Comparison of ENCODE assay signal across 13 mouse cellular contexts in the genomic region with DNA sequence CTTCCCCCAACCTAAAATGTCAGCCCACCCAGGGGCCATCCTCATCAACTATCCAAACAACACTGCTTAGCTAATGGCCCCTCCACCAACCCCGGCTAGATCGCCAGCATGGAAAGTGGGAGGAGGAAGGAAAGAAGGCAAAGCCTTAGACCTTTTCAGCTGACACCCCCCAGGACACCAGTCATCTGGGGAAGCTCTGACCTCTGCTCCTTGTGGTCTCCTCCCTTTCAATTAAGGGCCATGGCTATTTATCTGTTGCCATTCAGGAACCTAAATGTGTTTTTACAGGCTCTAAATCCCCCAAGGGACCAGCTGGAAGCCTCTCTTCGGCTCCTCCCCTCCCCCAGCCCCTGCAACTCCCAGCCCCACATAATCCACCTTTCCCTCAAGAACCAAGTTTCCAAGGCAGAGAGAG. TPM values are rescaled to one million over a fixed set of nuclear protein-coding genes. Genes with fewer than 3 reads are reported as not detected.
DNase-seq lines count a peak whose midpoint lies in the region; ATAC-seq and TF ChIP-seq lines count a peak whose summit lies in the region.
"Had no signal": no experiment of that assay in that cellular context is flagged by ENCODE, and none has a peak within 500 bp of the region (broad histone marks: within the 10 kb centered on the region; RNA-seq: fewer than 3 reads in every experiment).

No protein-coding gene starts in this region.

- WGBS in midbrain, embryonic 11.5 days = 2% methylated on average over 3 of the region's 3 CpGs
- WGBS in midbrain, embryonic 15.5 days = 7% methylated on average over 3 of the region's 3 CpGs
- 0% methylated on average over 3 of the region's 3 CpGs for WGBS in embryonic facial prominence, embryonic 10.5 days
- 32% methylated on average over 3 of the region's 3 CpGs for WGBS in liver, postnatal 0 days (ENCODE audit: insufficient replicate concordance)

- no peak overlapping the region for H3K9ac ChIP-seq in midbrain, embryonic 11.5 days (ENCODE audit: low read length)
- H3K9ac ChIP-seq in midbrain, embryonic 15.5 days = no peak overlapping the region
- no peak overlapping the region for H3K9ac ChIP-seq in liver, postnatal 0 days (replicated peaks)
- H3K9ac ChIP-seq: embryonic facial prominence, embryonic 13.5 days had no signal

- H3K4me2 ChIP-seq in midbrain, embryonic 11.5 days = peak overlapping the region; percentile 27; the same call in 1 of the 2 replicates
- H3K4me2 ChIP-seq in midbrain, embryonic 15.5 days = no peak overlapping the region
- no peak overlapping the region for H3K4me2 ChIP-seq in liver, postnatal 0 days (ENCODE audit: low read depth, low read length)
- H3K4me2 ChIP-seq: embryonic facial prominence, embryonic 13.5 days had no signal

- TF ChIP-seq EP300 in liver, postnatal 0 days (IDR thresholded peaks at IDR 0.05; ENCODE audit: low read depth) = no peak

- H3K9me3 ChIP-seq in midbrain, embryonic 11.5 days (ENCODE audit: control insufficient read depth, low read length) = no peaks in the 10 kb centered on the region
- H3K9me3 ChIP-seq in midbrain, embryonic 15.5 days = no peaks in the 10 kb centered on the region
- H3K9me3 ChIP-seq in embryonic facial prominence, embryonic 10.5 days = no peaks in the 10 kb centered on the region
- H3K9me3 ChIP-seq in liver, postnatal 0 days (ENCODE audit: low read length) = no peaks in the 10 kb centered on the region
- H3K9me3 ChIP-seq: embryonic facial prominence, embryonic 13.5 days had no signal

- H3K27me3 ChIP-seq in midbrain, embryonic 11.5 days (ENCODE audit: control insufficient read depth, insufficient read depth, low read length) = peaks cover 3% of the 10 kb centered on the region
- no peaks in the 10 kb centered on the region for H3K27me3 ChIP-seq in midbrain, embryonic 15.5 days (replicated peaks)
- H3K27me3 ChIP-seq in embryonic facial prominence, embryonic 10.5 days (replicated peaks; ENCODE audit: low read depth, poor library complexity, severe bottlenecking) = peaks cover 21% of the 10 kb centered on the region; the same call in 1 of the 2 replicates
- H3K27me3 ChIP-seq in liver, postnatal 0 days (ENCODE audit: insufficient read depth, low read length) = no peaks in the 10 kb centered on the region
- H3K27me3 ChIP-seq: embryonic facial prominence, embryonic 13.5 days had no signal

- H3K36me3 ChIP-seq in midbrain, embryonic 11.5 days (ENCODE audit: control insufficient read depth, insufficient read depth, low read length) = no peaks in the 10 kb centered on the region
- H3K36me3 ChIP-seq in midbrain, embryonic 15.5 days (replicated peaks) = no peaks in the 10 kb centered on the region
- H3K36me3 ChIP-seq in embryonic facial prominence, embryonic 10.5 days (replicated peaks) = no peaks in the 10 kb centered on the region
- H3K36me3 ChIP-seq in liver, postnatal 0 days (replicated peaks; ENCODE audit: insufficient read depth, low read length) = no peaks in the 10 kb centered on the region
- H3K36me3 ChIP-seq: embryonic facial prominence, embryonic 13.5 days had no signal

- DNase-seq in heart, adult 11 months = peak; percentile 68
- no peak for DNase-seq in heart, adult 9 months (ENCODE audit: low spot score in 2 of 2)
- no peak for DNase-seq in midbrain, embryonic 11.5 days (ENCODE audit: low spot score, missing footprints)
- DNase-seq in embryonic facial prominence, embryonic 10.5 days (ENCODE audit: low spot score) = peak; percentile 55
- peak; percentile 50 for DNase-seq in retina, embryonic 14.5 days (ENCODE audit: low spot score)
- no peak for DNase-seq in liver, postnatal 0 days
- DNase-seq in cerebellum, adult 11 months = no peak
- DNase-seq: B cell, adult 2 months; cerebellum, adult 9-10 months; kidney, adult 18-20 months; thymus, adult 2 months had no signal

- H3K4me1 ChIP-seq in midbrain, embryonic 11.5 days (ENCODE audit: control insufficient read depth, insufficient read depth, low read length) = peaks cover 20% of the 10 kb centered on the region
- peaks cover 18% of the 10 kb centered on the region for H3K4me1 ChIP-seq in midbrain, embryonic 15.5 days
- peaks cover 53% of the 10 kb centered on the region for H3K4me1 ChIP-seq in embryonic facial prominence, embryonic 10.5 days
- H3K4me1 ChIP-seq in liver, postnatal 0 days (ENCODE audit: insufficient read depth) = no peaks in the 10 kb centered on the region

- H3K4me3 ChIP-seq in midbrain, embryonic 11.5 days (ENCODE audit: low read depth, low read length) = no peak overlapping the region
- no peak overlapping the region for H3K4me3 ChIP-seq in midbrain, embryonic 15.5 days
- peak overlapping the region; percentile 34 for H3K4me3 ChIP-seq in embryonic facial prominence, embryonic 10.5 days
- H3K4me3 ChIP-seq in liver, postnatal 0 days (ENCODE audit: low read depth, low read length) = no peak overlapping the region
- H3K4me3 ChIP-seq: embryonic facial prominence, embryonic 13.5 days had no signal

- no peak overlapping the region for H3K27ac ChIP-seq in midbrain, embryonic 11.5 days (ENCODE audit: low read depth, low read length)
- H3K27ac ChIP-seq in midbrain, embryonic 15.5 days = no peak overlapping the region
- no peak overlapping the region for H3K27ac ChIP-seq in embryonic facial prominence, embryonic 10.5 days (replicated peaks)
- no peak overlapping the region for H3K27ac ChIP-seq in liver, postnatal 0 days (ENCODE audit: low read depth)
- H3K27ac ChIP-seq: embryonic facial prominence, embryonic 13.5 days had no signal

- TF ChIP-seq CTCF in liver, postnatal 0 days (IDR thresholded peaks at IDR 0.05; ENCODE audit: low read depth) = no peak

- ATAC-seq in midbrain, embryonic 11.5 days (ENCODE audit: low FRiP score) = peak; percentile 69
- no peak for ATAC-seq in midbrain, embryonic 15.5 days (replicated peaks)
- no peak for ATAC-seq in liver, postnatal 0 days

RNA-seq across cellular contexts. Expression of gene Auts2, which starts 42.3 kb away (rescaled TPM):
- 36.0 and 38.9 TPM in 2 replicates for polyA plus RNA-seq in midbrain, embryonic 11.5 days (2014; fragmentation: Nextera tagmentation; extraction: Ambion mirVana)
- polyA plus RNA-seq in midbrain, embryonic 15.5 days (2015; fragmentation: Nextera tagmentation; extraction: Ambion mirVana) = 62.7 and 70.9 TPM in 2 replicates
- 45.6 and 50.0 TPM in 2 replicates for polyA plus RNA-seq in embryonic facial prominence, embryonic 10.5 days (2016; fragmentation: Nextera tagmentation; extraction: Ambion mirVana)
- 0.96 and 1.0 TPM in 2 replicates for polyA plus RNA-seq in liver, postnatal 0 days (2015; fragmentation: Nextera tagmentation; extraction: Ambion mirVana)

Comparison
In these comparisons a context has a peak if more than half of its experiments do, and no peak if none do; other contexts are left out.
1. DNase-seq: peak in heart, adult 11 months (single experiment), embryonic facial prominence, embryonic 10.5 days (single experiment) and retina, embryonic 14.5 days (single experiment); none in heart, adult 9 months (0 of 2), midbrain, embryonic 11.5 days (single experiment), liver, postnatal 0 days (single experiment) and cerebellum, adult 11 months (single experiment).
2. RNA of gene Auts2, which starts 42.3 kb away (polyA plus RNA-seq): 62.7 to 70.9 TPM in midbrain, embryonic 15.5 days, 45.6 to 50.0 TPM in embryonic facial prominence, embryonic 10.5 days and 36.0 to 38.9 TPM in midbrain, embryonic 11.5 days; 0.96 to 1.0 TPM in liver, postnatal 0 days; every median in the first group is over 10 times any median in the second.